Mouse (Mus musculus) E14TG2a.4 (cell line): Measurements from ENCODE around the gene Ppfibp1.
"Not testable (repeated sequence)": the region's sequence is repeated elsewhere in the genome, so short reads cannot be mapped to it uniquely, and the experiment has no call there.

ENCODE experiments used
- H3K27me3 ChIP-seq: 2 replicates; pipeline ENCODE4 v1.6.1; 2014; ENCODE audit warnings: low read length, control low read depth; ENCODE audit not compliant: insufficient read depth
- H3K36me3 ChIP-seq: 2 replicates; pipeline ENCODE4 v1.6.1; 2014; ENCODE audit warnings: low read length, control low read depth; ENCODE audit not compliant: insufficient read depth
- H3K4me1 ChIP-seq: replicated peaks from 2 replicates; pipeline ENCODE4 v1.6.1; 2014; ENCODE audit warnings: low read depth, low read length, control low read depth
- H3K4me3 ChIP-seq: replicated peaks from 2 replicates; pipeline ENCODE4 v1.5.1; 2014; ENCODE audit warnings: mild to moderate bottlenecking, low read length
- H3K9me3 ChIP-seq: 2 replicates; pipeline ENCODE4 v1.6.1; 2014; ENCODE audit warnings: low read length, control low read depth
- CTCF ChIP-seq: conservative IDR thresholded peaks from 2 replicates; pipeline ENCODE4 v1.5.1; 2014; ENCODE audit warnings: low read length
- NANOG ChIP-seq: IDR thresholded peaks from 2 replicates; pipeline ENCODE4 v1.6.1; 2014; ENCODE audit warnings: borderline replicate concordance, low read length, mixed read lengths
- POU5F1 ChIP-seq: IDR thresholded peaks from 2 replicates; pipeline ENCODE4 v1.6.1; 2014; ENCODE audit warnings: low read length, borderline replicate concordance

Gene Ppfibp1

GRCm38 (mm10) chr6:146851916-146852315, 36.4 kb upstream of the Ppfibp1 start:
- no peak for TF ChIP-seq POU5F1
- no peak for TF ChIP-seq CTCF
- TF ChIP-seq NANOG: no peak
- Histone ChIP-seq H3K36me3 (no peaks in the 10 kb centered on the region), H3K4me1 (peaks cover 11% of the 10 kb centered on the region), H3K27me3 (no peaks in the 10 kb centered on the region), H3K4me3 (no peak overlapping the region), H3K9me3 (no peaks in the 10 kb centered on the region)

- Histone ChIP-seq H3K9me3 (no peaks in the 10 kb centered on the region), H3K4me1 (peaks cover 11% of the 10 kb centered on the region), H3K4me3 (no peak overlapping the region), H3K27me3 (no peaks in the 10 kb centered on the region), H3K36me3 (no peaks in the 10 kb centered on the region)
- TF ChIP-seq NANOG (no peak), CTCF (no peak), POU5F1 (no peak)
These were observed 35.5 kb upstream of the Ppfibp1 start for GRCm38 (mm10) chr6:146852739-146853138.

DNA sequence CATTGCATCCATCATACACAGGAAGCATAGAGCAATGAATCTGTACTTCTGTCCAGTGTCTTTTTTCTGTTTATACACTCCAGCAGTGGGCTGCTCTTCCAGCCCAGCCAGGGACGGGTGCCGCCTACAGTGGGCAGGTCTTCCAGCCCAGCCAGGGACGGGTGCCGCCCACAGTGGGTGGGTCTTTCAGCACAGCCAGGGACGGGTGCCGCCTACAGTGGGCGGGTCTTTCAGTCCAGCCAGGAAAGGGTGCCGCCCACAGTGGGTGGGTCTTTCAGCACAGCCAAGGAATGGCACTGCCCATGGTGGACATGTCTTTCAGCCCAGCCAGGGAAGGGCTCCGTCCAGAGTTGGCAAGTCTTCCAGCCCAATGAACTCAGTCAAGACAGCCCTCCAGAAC, 33.1 kb upstream of the Ppfibp1 start:
- H3K36me3 ChIP-seq: no peaks in the 10 kb centered on the region
- H3K4me3 ChIP-seq: no peak overlapping the region
- H3K4me1 ChIP-seq: peaks cover 4% of the 10 kb centered on the region; the same call in 1 of the 2 replicates
- no peaks in the 10 kb centered on the region for H3K9me3 ChIP-seq
- TF ChIP-seq POU5F1 (no peak), CTCF (no peak), NANOG (no peak)
- H3K27me3 ChIP-seq: no peaks in the 10 kb centered on the region

DNA sequence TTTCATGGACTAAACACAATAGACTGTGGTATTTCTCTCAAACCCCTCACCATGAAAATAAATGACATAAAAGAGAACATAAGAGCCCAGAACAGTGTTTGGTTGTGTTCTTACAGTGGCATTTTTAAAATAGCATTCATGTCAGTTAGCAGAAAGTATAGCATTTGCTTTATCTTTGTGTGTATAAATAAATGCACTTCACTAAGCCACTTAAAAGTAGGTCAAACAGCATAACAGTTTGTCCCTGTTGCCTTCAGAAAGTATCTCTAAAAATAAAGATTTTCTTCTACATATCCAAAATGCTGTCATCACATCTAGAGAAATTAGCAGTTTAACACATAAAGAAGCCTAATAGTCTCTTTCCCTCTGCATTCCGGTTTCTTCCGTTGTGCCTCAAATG, 30.9 kb upstream of the Ppfibp1 start:
- Histone ChIP-seq H3K4me3 (no peak overlapping the region), H3K4me1 (peaks cover 4% of the 10 kb centered on the region; the same call in 1 of the 2 replicates), H3K36me3 (no peaks in the 10 kb centered on the region), H3K9me3 (peaks cover 6% of the 10 kb centered on the region; the same call in 1 of the 2 replicates), H3K27me3 (no peaks in the 10 kb centered on the region)
- TF ChIP-seq NANOG (no peak), CTCF (no peak), POU5F1 (no peak)

GRCm38 (mm10) chr6:146863154-146863553, 25.1 kb upstream of the Ppfibp1 start:
- H3K36me3 ChIP-seq: no peaks in the 10 kb centered on the region
- no peak for TF ChIP-seq CTCF
- no peak for TF ChIP-seq POU5F1
- TF ChIP-seq NANOG: no peak
- peaks cover 6% of the 10 kb centered on the region; the same call in 1 of the 2 replicates for H3K9me3 ChIP-seq
- H3K4me1 ChIP-seq: peaks cover 7% of the 10 kb centered on the region; the same call in 1 of the 2 replicates
- no peak overlapping the region for H3K4me3 ChIP-seq
- H3K27me3 ChIP-seq: no peaks in the 10 kb centered on the region

GRCm38 (mm10) chr6:146864370-146864769, 23.9 kb upstream of the Ppfibp1 start:
- not testable (repeated sequence) for H3K9me3 ChIP-seq, H3K4me1 ChIP-seq, H3K36me3 ChIP-seq, H3K27me3 ChIP-seq, H3K4me3 ChIP-seq

DNA sequence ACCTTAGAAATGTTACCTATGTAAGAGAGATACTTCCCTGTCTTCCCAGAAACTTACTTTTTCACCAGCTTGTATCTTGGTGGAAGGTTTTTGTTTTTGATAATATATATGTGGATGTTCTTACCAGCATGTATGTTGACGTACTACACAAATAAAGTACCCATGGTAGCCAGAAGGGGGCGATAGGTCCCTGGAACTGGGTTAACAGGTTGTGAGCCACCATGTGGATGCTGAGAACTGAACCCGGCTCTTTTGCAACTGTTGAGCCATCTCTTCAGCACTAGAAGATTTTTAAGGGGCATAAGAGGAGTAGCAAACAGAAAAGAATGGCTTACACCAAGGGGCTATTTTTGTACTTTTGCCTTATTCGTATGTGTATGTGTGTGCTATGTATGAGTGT, 22.6 kb upstream of the Ppfibp1 start:
- no peaks in the 10 kb centered on the region for H3K36me3 ChIP-seq
- H3K4me1 ChIP-seq: peaks cover 7% of the 10 kb centered on the region; the same call in 1 of the 2 replicates
- H3K9me3 ChIP-seq: peaks cover 8% of the 10 kb centered on the region; the same call in 1 of the 2 replicates
- peaks cover 7% of the 10 kb centered on the region; the same call in 1 of the 2 replicates for H3K27me3 ChIP-seq
- no peak overlapping the region for H3K4me3 ChIP-seq
- TF ChIP-seq CTCF (peak; percentile 73), NANOG (no peak)

GRCm38 (mm10) chr6:146871975-146872374, 16.3 kb upstream of the Ppfibp1 start:
- H3K4me3 ChIP-seq: no peak overlapping the region
- peaks cover 17% of the 10 kb centered on the region for H3K27me3 ChIP-seq
- H3K9me3 ChIP-seq: peaks cover 7% of the 10 kb centered on the region
- TF ChIP-seq NANOG (no peak), CTCF (no peak)
- H3K36me3 ChIP-seq: no peaks in the 10 kb centered on the region
- peaks cover 5% of the 10 kb centered on the region; the same call in 1 of the 2 replicates for H3K4me1 ChIP-seq

DNA sequence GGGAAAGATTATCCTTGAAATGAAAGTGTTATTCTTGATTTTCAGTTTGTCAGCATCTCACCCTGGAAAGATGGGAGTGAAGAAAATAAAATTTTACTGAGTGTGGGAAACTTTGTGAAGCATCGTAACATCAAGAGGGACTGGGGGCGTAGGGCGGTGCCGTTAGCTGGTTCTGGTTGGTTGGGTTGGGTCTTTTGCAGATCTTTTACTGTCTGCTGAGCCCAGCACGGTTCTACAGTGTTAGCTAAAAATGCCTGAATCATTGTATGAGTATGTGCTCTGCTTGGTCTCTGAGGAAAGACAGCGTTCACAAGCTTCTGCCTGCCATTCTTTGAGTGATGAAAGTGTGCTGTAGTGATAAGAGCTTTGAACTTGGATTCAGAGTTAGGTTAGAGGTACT, 13.9 kb upstream of the Ppfibp1 start:
- Histone ChIP-seq H3K4me1 (no peaks in the 10 kb centered on the region; the same call in 1 of the 2 replicates), H3K9me3 (peaks cover 15% of the 10 kb centered on the region), H3K4me3 (0 out of 2 replicates have a peak overlapping the region, but pooled peaks have one; percentile 26), H3K27me3 (peaks cover 17% of the 10 kb centered on the region), H3K36me3 (no peaks in the 10 kb centered on the region)
- TF ChIP-seq POU5F1: no peak

GRCm38 (mm10) chr6:146876820-146877219, 11.5 kb upstream of the Ppfibp1 start:
- TF ChIP-seq CTCF (peak; percentile 60), POU5F1 (no peak)
- no peaks in the 10 kb centered on the region; the same call in 1 of the 2 replicates for H3K4me1 ChIP-seq

More at GRCm38 (mm10) chr6:146876820-146877219, 11.5 kb upstream of the Ppfibp1 start:
- H3K9me3 ChIP-seq: peaks cover 12% of the 10 kb centered on the region
- H3K36me3 ChIP-seq: no peaks in the 10 kb centered on the region
- H3K27me3 ChIP-seq: peaks cover 10% of the 10 kb centered on the region
- H3K4me3 ChIP-seq: no peak overlapping the region
